Mouse (Mus musculus) intestine, postnatal 0 days (tissue): ENCODE measurements around the gene 9230112D13Rik. TPM values are rescaled to one million over a fixed set of nuclear protein-coding genes. Genes with fewer than 3 reads are reported as not detected.
A peak's percentile ranks its signal among the peaks of the same experiment; 100 is the strongest.

ENCODE experiments used
- ATAC-seq: fragments of 200-750 bp; cut with Nextera tagmentation; 2 replicates; pipeline ENCODE4 v1.8.0; 2017; ENCODE audit warnings: mild to moderate bottlenecking, moderate TSS enrichment, moderate library complexity
- H3K27ac ChIP-seq: fragments of 300-500 bp; sonication (generic); 2 replicates; pipeline ENCODE4 v1.5.1; 2014; ENCODE audit warnings: mild to moderate bottlenecking, low read depth, low read length, moderate library complexity
- H3K27me3 ChIP-seq: fragments of 300-500 bp; sonication (generic); replicated peaks from 2 replicates; pipeline ENCODE4 v1.6.1; 2014; ENCODE audit warnings: low read length, mixed read lengths; ENCODE audit not compliant: control insufficient read depth, insufficient read depth
- H3K36me3 ChIP-seq: fragments of 300-500 bp; sonication (generic); 2 replicates; pipeline ENCODE4 v1.6.1; 2014; ENCODE audit warnings: mild to moderate bottlenecking, moderate library complexity; ENCODE audit not compliant: control insufficient read depth, insufficient read depth
- H3K4me1 ChIP-seq: fragments of 300-500 bp; sonication (generic); replicated peaks from 2 replicates; pipeline ENCODE4 v1.6.1; 2014; ENCODE audit warnings: antibody characterized with exemption, low read length, mixed read lengths; ENCODE audit not compliant: control insufficient read depth, insufficient read depth
- H3K4me2 ChIP-seq: fragments of 300-500 bp; sonication (generic); replicated peaks from 2 replicates; pipeline ENCODE4 v1.6.1; 2014; ENCODE audit warnings: low read depth, mild to moderate bottlenecking, moderate library complexity
- H3K4me3 ChIP-seq: fragments of 300-500 bp; sonication (generic); 2 replicates; pipeline ENCODE4 v1.5.1; 2014; ENCODE audit warnings: low read depth, low read length
- H3K9ac ChIP-seq: fragments of 300-500 bp; sonication (generic); 2 replicates; pipeline ENCODE4 v1.6.1; 2014; ENCODE audit warnings: mild to moderate bottlenecking, low read depth, low read length
- H3K9me3 ChIP-seq: fragments of 300-500 bp; sonication (generic); 2 replicates; pipeline ENCODE4 v1.6.1; 2016; ENCODE audit warnings: mixed run types; ENCODE audit not compliant: control insufficient read depth
- CTCF ChIP-seq: sonication (generic); IDR thresholded peaks from 2 replicates; pipeline ENCODE4 v1.5.1; 2016; ENCODE audit warnings: low read depth, mild to moderate bottlenecking, control low read depth, antibody characterized with exemption, moderate library complexity
- WGBS: fragments of 180-500 bp; shearing (Covaris S2); extraction: QIAGEN DNeasy Blood & Tissue Kit; methylation state at CpG from one replicate; pipeline ENCODE4 v1.1.7; 2014; 5-methylcytosine and 5-hydroxymethylcytosine counted together
- polyA plus RNA-seq: library from polyadenylated mRNA; unstranded; fragments of >200 nt; fragmentation: Nextera tagmentation; extraction: Ambion mirVana; gene quantifications from 2 replicates; pipeline ENCODE4 v1.2.1, GENCODE M21; 2015

9230112D13Rik gene
- polyA plus RNA-seq, 1 experiment from 2014 or later, result not detected

DNA sequence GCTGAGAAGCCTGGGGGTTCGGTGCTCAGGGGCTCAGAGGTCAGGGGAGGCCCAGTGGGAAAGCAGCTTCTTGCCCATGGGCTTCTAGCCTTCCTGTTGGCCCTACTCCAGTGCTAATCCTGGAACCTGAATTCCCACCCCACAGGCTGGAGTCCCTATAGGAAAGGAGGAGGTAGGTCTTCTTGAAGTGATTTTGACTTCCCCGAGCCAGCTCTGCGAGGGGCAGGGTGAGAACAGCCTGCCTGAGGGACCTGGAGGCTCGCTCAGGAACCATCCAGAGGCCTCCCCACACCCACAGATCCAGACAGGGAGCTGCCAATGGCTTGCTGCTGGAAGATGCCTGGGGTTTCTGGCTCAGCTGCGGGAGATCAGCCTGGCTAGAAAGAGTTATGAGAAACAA lies 45.1 kb upstream of the 9230112D13Rik start:
- H3K36me3 ChIP-seq, result no peaks in the 10 kb centered on the region
- H3K9me3 ChIP-seq, result no peaks in the 10 kb centered on the region
- H3K27ac ChIP-seq, result no peak overlapping the region
- H3K4me1 ChIP-seq, result 0 out of 2 replicates have a peak, but pooled peaks cover 2% of the 10 kb centered on the region
- no peaks in the 10 kb centered on the region for H3K27me3 ChIP-seq
- no peak for TF ChIP-seq CTCF
- WGBS, result 70% methylated on average over 5 of the region's 5 CpGs
- no peak overlapping the region for H3K9ac ChIP-seq
- no peak overlapping the region for H3K4me3 ChIP-seq
- no peak for ATAC-seq
- no peak overlapping the region for H3K4me2 ChIP-seq

DNA sequence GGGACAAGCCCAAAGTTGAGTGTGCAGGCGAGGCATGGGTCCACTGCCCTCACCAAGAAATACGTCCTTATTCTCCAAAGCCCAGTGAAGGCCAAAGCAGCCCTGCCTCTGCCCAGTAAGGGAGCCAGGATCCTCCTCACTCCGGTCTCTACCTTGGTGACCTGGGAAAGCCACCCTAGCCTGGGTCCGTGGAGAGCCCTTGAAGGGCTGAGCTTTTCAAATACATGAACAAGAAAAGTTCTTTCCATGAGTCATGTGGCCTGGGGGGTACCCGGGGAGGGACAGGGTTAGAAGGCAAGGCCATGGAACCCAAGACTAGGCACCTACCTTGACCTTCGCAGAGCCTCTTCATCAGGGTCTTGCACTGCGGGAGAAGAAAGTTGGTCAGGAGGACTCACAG lies 43.9 kb upstream of the 9230112D13Rik start:
- Histone ChIP-seq H3K4me2 (no peak overlapping the region), H3K9me3 (no peaks in the 10 kb centered on the region), H3K36me3 (no peaks in the 10 kb centered on the region), H3K27ac (no peak overlapping the region), H3K4me3 (no peak overlapping the region), H3K9ac (no peak overlapping the region), H3K27me3 (no peaks in the 10 kb centered on the region), H3K4me1 (no peaks in the 10 kb centered on the region)
- TF ChIP-seq CTCF, result no peak
- 93% methylated on average over 7 of the region's 7 CpGs for WGBS
- ATAC-seq, result no peak

DNA sequence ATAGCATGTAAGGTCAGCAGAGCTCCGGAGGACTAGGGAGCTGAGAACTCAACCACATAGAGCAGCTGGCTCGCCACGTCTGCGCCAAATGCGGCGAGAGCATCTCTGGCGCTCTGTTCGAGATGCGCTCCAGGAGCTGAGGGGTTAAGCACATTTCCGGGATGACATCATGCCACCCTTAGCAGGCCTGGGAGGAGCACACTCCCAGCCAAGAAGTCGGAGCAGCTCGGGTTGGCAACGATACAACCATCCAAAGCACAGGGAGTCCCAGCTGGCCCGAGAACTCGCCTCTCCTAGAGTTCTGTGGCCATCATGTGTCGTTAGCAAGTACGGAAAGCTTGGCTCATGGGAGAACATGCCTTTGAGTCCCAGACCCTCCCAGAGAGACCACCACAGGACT lies 43.1 kb upstream of the 9230112D13Rik start:
- no peak for TF ChIP-seq CTCF
- Histone ChIP-seq H3K27me3 (no peaks in the 10 kb centered on the region), H3K9ac (no peak overlapping the region), H3K4me1 (no peaks in the 10 kb centered on the region), H3K27ac (peak overlapping the region; percentile 50; the same call in 1 of the 2 replicates), H3K4me3 (no peak overlapping the region), H3K36me3 (no peaks in the 10 kb centered on the region), H3K4me2 (no peak overlapping the region), H3K9me3 (no peaks in the 10 kb centered on the region)
- ATAC-seq, result no peak
- 57% methylated on average over 17 of the region's 17 CpGs for WGBS

DNA sequence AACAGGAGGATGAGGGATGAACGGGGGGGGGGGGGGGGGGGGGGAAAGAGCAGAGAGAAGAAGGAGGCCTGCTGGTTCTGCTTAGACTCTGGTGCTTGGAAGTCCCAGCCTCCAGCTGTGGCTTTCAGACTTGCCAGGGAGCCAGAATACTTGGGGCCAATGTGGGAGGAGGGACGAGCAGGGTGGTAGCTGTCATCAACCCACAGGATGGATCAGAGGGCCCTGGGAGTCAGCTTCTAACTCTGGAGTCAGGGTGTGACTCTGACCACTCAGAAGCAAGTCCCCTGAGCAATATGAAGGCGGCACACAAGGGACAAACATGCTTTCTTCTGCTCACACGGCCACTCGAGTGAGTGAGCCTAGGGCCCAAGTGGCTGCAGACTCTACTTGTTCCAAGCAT lies 42.0 kb upstream of the 9230112D13Rik start:
- 60% methylated on average over 5 of the region's 5 CpGs for WGBS
- H3K9me3 ChIP-seq, result no peaks in the 10 kb centered on the region
- no peaks in the 10 kb centered on the region for H3K27me3 ChIP-seq
- H3K4me2 ChIP-seq, result no peak overlapping the region
- TF ChIP-seq CTCF, result no peak
- no peak overlapping the region for H3K4me3 ChIP-seq
- ATAC-seq, result no peak
- H3K9ac ChIP-seq, result no peak overlapping the region
- H3K4me1 ChIP-seq, result no peaks in the 10 kb centered on the region
- no peaks in the 10 kb centered on the region; the same call in 1 of the 2 replicates for H3K36me3 ChIP-seq
- H3K27ac ChIP-seq, result peak overlapping the region; percentile 50; the same call in 1 of the 2 replicates

DNA sequence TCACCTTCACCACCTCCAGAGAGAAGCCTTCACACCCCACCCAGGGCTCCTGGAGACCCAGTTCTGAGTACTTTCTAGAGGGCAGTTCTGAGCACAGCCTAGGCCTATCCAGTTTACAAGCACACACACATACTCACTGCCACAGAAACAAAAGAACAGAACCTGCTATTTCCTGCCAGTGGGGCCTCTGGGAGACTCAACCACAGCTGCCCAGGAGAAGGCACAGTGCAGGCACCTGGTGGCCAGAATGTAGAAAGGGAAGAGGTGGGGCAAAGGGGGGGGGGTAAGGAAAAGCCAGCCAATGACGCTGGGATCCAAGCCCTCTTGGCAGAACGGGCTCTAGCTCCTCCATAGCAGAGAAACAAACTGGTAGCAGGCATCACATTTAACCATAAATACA lies 39.8 kb upstream of the 9230112D13Rik start:
- ATAC-seq, result no peak
- no peak overlapping the region for H3K4me3 ChIP-seq
- no peak overlapping the region for H3K9ac ChIP-seq
- H3K36me3 ChIP-seq, result peaks cover 7% of the 10 kb centered on the region; the same call in 1 of the 2 replicates
- 17% methylated on average over 2 of the region's 2 CpGs for WGBS
- no peaks in the 10 kb centered on the region for H3K4me1 ChIP-seq
- no peak overlapping the region for H3K27ac ChIP-seq
- no peak overlapping the region for H3K4me2 ChIP-seq
- peak; percentile 46 for TF ChIP-seq CTCF
- H3K9me3 ChIP-seq, result no peaks in the 10 kb centered on the region
- H3K27me3 ChIP-seq, result no peaks in the 10 kb centered on the region

DNA sequence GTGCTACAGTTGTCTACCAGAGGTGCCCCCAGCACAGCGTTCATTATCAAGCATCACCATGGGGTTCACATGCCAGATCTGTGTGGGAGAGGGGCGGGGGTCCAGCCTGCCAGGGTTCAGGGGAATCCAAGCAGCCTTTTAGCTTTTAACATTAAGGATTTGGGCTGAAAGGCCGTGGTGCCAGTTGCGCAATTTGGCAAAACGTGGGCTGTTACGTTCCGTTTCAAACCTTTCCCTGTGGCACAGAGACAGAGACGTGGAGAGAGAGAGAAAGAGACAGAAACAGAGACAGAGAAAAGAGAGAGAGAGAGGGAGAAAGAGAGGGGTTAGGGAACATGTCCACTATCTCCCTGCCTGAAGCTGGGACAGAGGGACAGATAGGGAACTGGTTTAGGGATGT lies 39.0 kb upstream of the 9230112D13Rik start:
- WGBS, result 92% methylated on average over 8 of the region's 8 CpGs
- no peak for TF ChIP-seq CTCF

DNA sequence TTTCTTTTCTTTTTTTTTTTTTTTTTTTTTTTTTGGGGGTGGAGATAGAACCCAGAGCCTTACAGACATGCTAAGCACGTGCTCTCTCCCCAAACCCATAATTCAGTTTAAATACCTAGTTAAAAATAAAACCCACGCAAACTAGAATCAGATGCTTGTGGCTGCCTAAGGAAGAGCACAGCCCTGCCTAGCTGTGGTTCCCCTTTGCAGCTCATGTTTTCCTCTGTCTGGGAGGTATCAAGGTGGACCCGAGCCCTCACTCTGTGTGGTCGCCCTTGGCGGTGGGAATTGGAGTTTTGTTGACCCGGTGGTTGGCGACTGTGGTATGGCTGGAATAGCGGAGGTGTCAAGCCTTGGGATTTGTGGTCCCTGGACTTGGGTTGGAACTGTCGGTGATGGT lies 36.3 kb upstream of the 9230112D13Rik start:
- no peak for ATAC-seq
- Histone ChIP-seq H3K36me3 (peaks cover 11% of the 10 kb centered on the region; the same call in 1 of the 2 replicates), H3K9me3 (no peaks in the 10 kb centered on the region), H3K4me3 (no peak overlapping the region), H3K4me2 (no peak overlapping the region), H3K27me3 (no peaks in the 10 kb centered on the region), H3K4me1 (no peaks in the 10 kb centered on the region), H3K27ac (no peak overlapping the region), H3K9ac (no peak overlapping the region)
- no peak for TF ChIP-seq CTCF
- WGBS, result 88% methylated on average over 9 of the region's 9 CpGs

More for the DNA sequence above, 39.0 kb upstream of the 9230112D13Rik start:
- ATAC-seq, result no peak
- Histone ChIP-seq H3K27ac (no peak overlapping the region), H3K4me1 (no peaks in the 10 kb centered on the region), H3K9ac (no peak overlapping the region), H3K36me3 (peaks cover 7% of the 10 kb centered on the region; the same call in 1 of the 2 replicates), H3K9me3 (no peaks in the 10 kb centered on the region), H3K27me3 (no peaks in the 10 kb centered on the region), H3K4me3 (no peak overlapping the region), H3K4me2 (no peak overlapping the region)
